Mouse (Mus musculus) kidney, embryonic 14.5 days (tissue): ENCODE measurements around the gene Psenen. TPM values are rescaled to one million over a fixed set of nuclear protein-coding genes. Genes with fewer than 3 reads are reported as not detected.

ENCODE experiments used
- ATAC-seq: fragments of 200-750 bp; cut with Nextera tagmentation; 2 replicates; pipeline ENCODE4 v1.8.0; 2017; ENCODE audit warnings: moderate number of reproducible peaks, mild to moderate bottlenecking, moderate TSS enrichment, moderate library complexity; ENCODE audit not compliant: low FRiP score, low TSS enrichment
- H3K27ac ChIP-seq: fragments of 300-500 bp; sonication (generic); 2 replicates; pipeline ENCODE4 v1.5.1; 2014; ENCODE audit warnings: low read depth, mild to moderate bottlenecking, low read length, moderate library complexity, mixed read lengths
- H3K27me3 ChIP-seq: fragments of 300-500 bp; sonication (generic); 2 replicates; pipeline ENCODE4 v1.6.1; 2014; ENCODE audit warnings: mild to moderate bottlenecking, low read length; ENCODE audit not compliant: control insufficient read depth, insufficient read depth
- H3K36me3 ChIP-seq: fragments of 300-500 bp; sonication (generic); 2 replicates; pipeline ENCODE4 v1.6.1; 2014; ENCODE audit warnings: low read length, mixed read lengths; ENCODE audit not compliant: control insufficient read depth, insufficient read depth
- H3K4me1 ChIP-seq: fragments of 300-500 bp; sonication (generic); 2 replicates; pipeline ENCODE4 v1.6.1; 2014; ENCODE audit warnings: low read length, mixed read lengths; ENCODE audit not compliant: control insufficient read depth, insufficient read depth
- H3K4me2 ChIP-seq: fragments of 300-500 bp; sonication (generic); replicated peaks from 2 replicates; pipeline ENCODE4 v1.6.1; 2014; ENCODE audit warnings: low read depth, mild to moderate bottlenecking, low read length
- H3K4me3 ChIP-seq: fragments of 300-500 bp; sonication (generic); 2 replicates; pipeline ENCODE4 v1.5.1; 2014; ENCODE audit warnings: mild to moderate bottlenecking, low read length
- H3K9ac ChIP-seq: fragments of 300-500 bp; sonication (generic); 2 replicates; pipeline ENCODE4 v1.6.1; 2014; ENCODE audit warnings: low read depth, mild to moderate bottlenecking, low read length, moderate library complexity
- H3K9me3 ChIP-seq: fragments of 300-500 bp; sonication (generic); 2 replicates; pipeline ENCODE4 v1.6.1; 2016; ENCODE audit warnings: low read length; ENCODE audit not compliant: control insufficient read depth
- WGBS: fragments of 180-500 bp; shearing (Covaris S2); extraction: QIAGEN DNeasy Blood & Tissue Kit; methylation state at CpG from one replicate; pipeline ENCODE4 v1.1.7; 2014; 5-methylcytosine and 5-hydroxymethylcytosine counted together
- polyA plus RNA-seq: library from polyadenylated mRNA; unstranded; fragments of >200 nt; fragmentation: Nextera tagmentation; extraction: Ambion mirVana; gene quantifications from 2 replicates; pipeline ENCODE4 v1.2.1, GENCODE M21; 2014

Gene Psenen
- polyA plus RNA-seq, 1 experiment from 2014 or later = 121 TPM

- no peak for ATAC-seq
- no peak overlapping the region for H3K27ac ChIP-seq
- no peaks in the 10 kb centered on the region for H3K9me3 ChIP-seq
- no peak overlapping the region for H3K4me3 ChIP-seq
- H3K27me3 ChIP-seq = no peaks in the 10 kb centered on the region
- H3K4me1 ChIP-seq = no peaks in the 10 kb centered on the region
- peaks cover 98% of the 10 kb centered on the region for H3K36me3 ChIP-seq
- 92% methylated on average over 16 of the region's 16 CpGs for WGBS
- no peak overlapping the region for H3K4me2 ChIP-seq
- H3K9ac ChIP-seq = no peak overlapping the region
These were observed 18.1 kb upstream of the Psenen start for GRCm38 (mm10) chr7:30581547-30581946.

DNA sequence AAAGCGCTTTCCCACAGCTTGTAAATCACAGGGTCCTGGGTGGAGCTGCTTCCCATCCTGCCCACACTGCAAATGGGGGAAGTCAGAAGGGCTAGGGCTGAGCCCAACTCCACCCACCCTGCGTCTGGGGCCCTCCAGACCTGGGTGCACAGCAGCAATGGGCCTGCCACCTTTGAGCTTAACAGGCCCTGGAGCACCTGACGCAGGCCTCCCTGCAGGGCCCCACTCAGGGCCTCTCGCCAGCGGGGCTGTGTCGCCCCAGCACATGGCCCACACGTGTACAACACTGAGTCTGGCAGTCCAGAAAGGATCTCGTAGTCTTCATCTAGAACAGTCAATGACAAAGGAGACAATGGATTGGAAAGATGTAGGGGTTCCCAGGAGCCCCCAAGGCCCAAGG is 16.5 kb upstream of the Psenen start:
- Histone ChIP-seq H3K4me3 (no peak overlapping the region), H3K4me2 (no peak overlapping the region), H3K36me3 (peaks cover 98% of the 10 kb centered on the region), H3K27me3 (no peaks in the 10 kb centered on the region), H3K9ac (no peak overlapping the region), H3K27ac (no peak overlapping the region), H3K9me3 (no peaks in the 10 kb centered on the region), H3K4me1 (no peaks in the 10 kb centered on the region)
- 97% methylated on average over 8 of the region's 8 CpGs for WGBS
- ATAC-seq = no peak

- WGBS = 81% methylated on average over 2 of the region's 2 CpGs
- no peak for ATAC-seq
- no peak overlapping the region for H3K4me3 ChIP-seq
- no peaks in the 10 kb centered on the region for H3K4me1 ChIP-seq
- peaks cover 100% of the 10 kb centered on the region for H3K36me3 ChIP-seq
- no peak overlapping the region for H3K9ac ChIP-seq
- no peak overlapping the region for H3K27ac ChIP-seq
- no peaks in the 10 kb centered on the region for H3K27me3 ChIP-seq
- H3K9me3 ChIP-seq = no peaks in the 10 kb centered on the region
- H3K4me2 ChIP-seq = no peak overlapping the region
These were observed 9.5 kb upstream of the Psenen start for GRCm38 (mm10) chr7:30572969-30573368.

- Histone ChIP-seq H3K9ac (no peak overlapping the region), H3K27me3 (no peaks in the 10 kb centered on the region), H3K4me1 (no peaks in the 10 kb centered on the region), H3K4me2 (no peak overlapping the region), H3K36me3 (peaks cover 97% of the 10 kb centered on the region), H3K4me3 (no peak overlapping the region), H3K27ac (no peak overlapping the region), H3K9me3 (no peaks in the 10 kb centered on the region)
- 89% methylated on average over 5 of the region's 5 CpGs for WGBS
- no peak for ATAC-seq
These were observed 9.0 kb upstream of the Psenen start for GRCm38 (mm10) chr7:30572389-30572788.

- WGBS = 94% methylated on average over 11 of the region's 11 CpGs
- Histone ChIP-seq H3K36me3 (peaks cover 75% of the 10 kb centered on the region), H3K9ac (no peak overlapping the region)
These were observed 4.1 kb upstream of the Psenen start for GRCm38 (mm10) chr7:30567555-30567954.

GRCm38 (mm10) chr7:30566033-30566432 is 2.6 kb upstream of the Psenen start:
- Histone ChIP-seq H3K9me3 (no peaks in the 10 kb centered on the region), H3K9ac (no peak overlapping the region), H3K27ac (no peak overlapping the region), H3K36me3 (peaks cover 60% of the 10 kb centered on the region), H3K27me3 (no peaks in the 10 kb centered on the region), H3K4me2 (no peak overlapping the region), H3K4me3 (no peak overlapping the region), H3K4me1 (peaks cover 10% of the 10 kb centered on the region; the same call in 1 of the 2 replicates)
- 79% methylated on average over 9 of the region's 9 CpGs for WGBS
- no peak for ATAC-seq

More at GRCm38 (mm10) chr7:30567555-30567954, 4.1 kb upstream of the Psenen start:
- H3K4me2 ChIP-seq = no peak overlapping the region
- no peaks in the 10 kb centered on the region for H3K9me3 ChIP-seq
- H3K4me1 ChIP-seq = 0 out of 2 replicates have a peak, but pooled peaks cover 6% of the 10 kb centered on the region
- no peaks in the 10 kb centered on the region for H3K27me3 ChIP-seq
- no peak for ATAC-seq
- no peak overlapping the region for H3K27ac ChIP-seq
- no peak overlapping the region for H3K4me3 ChIP-seq

DNA sequence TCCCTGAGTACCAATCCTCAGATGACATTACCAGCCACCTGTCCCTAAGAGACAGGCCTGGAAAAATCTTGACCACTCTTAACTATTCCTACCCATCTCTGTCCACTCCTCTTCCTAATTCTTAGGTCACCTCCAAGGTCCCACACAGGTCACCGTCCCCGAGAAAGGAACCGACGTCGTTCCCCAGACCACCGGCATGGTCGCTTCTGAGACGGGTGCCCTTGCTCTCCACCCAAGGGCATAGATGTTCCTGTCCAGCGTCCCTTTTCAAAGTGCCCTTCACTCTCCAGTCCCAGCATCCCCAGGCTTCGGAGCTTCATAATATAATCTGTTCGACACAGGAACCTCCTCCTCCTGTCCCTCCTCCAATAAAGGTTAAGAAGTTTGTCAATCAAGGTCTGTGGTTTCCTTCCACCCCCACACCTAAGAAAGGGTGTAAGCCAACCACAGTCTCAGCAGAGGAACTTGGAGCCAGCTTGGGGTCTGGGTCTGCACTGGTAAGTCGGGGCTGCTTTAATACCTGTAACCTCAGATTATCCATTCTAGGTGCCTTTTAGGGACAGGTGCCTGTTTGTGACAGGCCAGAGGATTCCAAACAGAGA is 1.6 kb upstream of the Psenen start, which contains the start of gene Igflr1:
TSS of gene Igflr1 (plus strand) at position 458 of the 602 bp plus-strand sequence.
- no peak within 1 kb of the TSS for H3K4me2 ChIP-seq

DNA sequence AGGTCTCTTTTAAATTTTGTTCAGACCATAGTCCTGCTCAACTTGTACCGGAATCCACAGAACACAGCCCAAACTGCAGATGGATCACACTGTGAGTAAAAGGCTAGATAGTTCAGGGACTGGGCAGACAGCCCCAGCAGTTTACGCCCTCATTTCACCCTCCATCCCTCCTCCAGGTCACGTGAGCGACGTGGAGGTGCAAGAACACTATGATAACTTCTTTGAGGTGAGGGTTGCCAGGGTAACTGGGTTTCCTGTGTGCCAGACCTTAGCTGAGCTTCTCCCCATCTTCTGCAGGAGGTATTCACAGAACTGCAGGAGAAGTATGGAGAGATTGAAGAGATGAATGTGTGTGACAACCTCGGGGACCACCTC is 466 bp upstream of the Psenen start:
- Histone ChIP-seq H3K36me3 (peaks cover 39% of the 10 kb centered on the region), H3K4me2 (peak overlapping the region; percentile 38), H3K9me3 (no peaks in the 10 kb centered on the region), H3K9ac (peak overlapping the region; percentile 19; the same call in 1 of the 2 replicates), H3K4me3 (peak overlapping the region; percentile 81), H3K27ac (no peak overlapping the region), H3K4me1 (peaks cover 13% of the 10 kb centered on the region; the same call in 1 of the 2 replicates), H3K27me3 (no peaks in the 10 kb centered on the region)
- no peak for ATAC-seq
- 21% methylated on average over 6 of the region's 6 CpGs for WGBS

More for the DNA sequence above, 1.6 kb upstream of the Psenen start, which contains the start of gene Igflr1:
- Histone ChIP-seq H3K27ac (no peak within 1 kb of the TSS), H3K27me3 (no peaks in the 10 kb centered on the region), H3K9ac (no peak within 1 kb of the TSS), H3K4me1 (peaks cover 13% of the 10 kb centered on the region; the same call in 1 of the 2 replicates), H3K4me3 (no peak within 1 kb of the TSS), H3K36me3 (peaks cover 50% of the 10 kb centered on the region), H3K9me3 (no peaks in the 10 kb centered on the region)
- 93% methylated on average over 12 of the region's 12 CpGs for WGBS
- ATAC-seq = no peak

DNA sequence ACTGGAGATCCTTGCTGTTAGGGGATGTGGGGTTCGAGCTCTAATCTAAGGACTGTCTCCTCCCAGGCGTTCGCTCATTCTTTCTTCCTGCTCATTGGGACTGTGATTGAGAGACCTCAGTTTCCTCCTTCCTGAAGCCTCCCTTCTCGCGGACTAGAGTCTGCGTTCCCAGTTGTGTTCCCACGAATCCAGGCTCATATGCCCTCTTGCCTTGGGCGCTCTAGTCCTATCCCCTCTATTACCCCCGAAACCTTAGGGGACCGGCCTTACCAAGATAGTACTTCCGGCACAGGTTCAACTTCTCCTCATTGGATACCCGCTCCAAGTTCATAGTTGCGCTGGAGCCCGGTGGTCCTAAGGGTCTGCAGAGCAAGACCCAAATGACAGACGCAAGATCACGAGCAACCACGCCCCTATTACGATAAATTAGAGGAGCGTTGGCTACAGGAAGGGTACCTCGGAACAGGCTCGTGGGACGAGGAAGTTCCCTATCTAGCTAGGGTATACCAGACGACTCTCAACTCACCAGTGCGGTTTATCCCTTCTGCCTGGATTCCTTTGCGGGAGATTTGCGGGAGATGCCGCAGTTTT is 806 bp downstream of the Psenen start:
- Histone ChIP-seq H3K27me3 (no peaks in the 10 kb centered on the region), H3K4me2 (peak overlapping the region; percentile 75), H3K4me1 (peaks cover 22% of the 10 kb centered on the region), H3K9ac (peak overlapping the region; percentile 75), H3K27ac (peak overlapping the region; percentile 94; the same call in 1 of the 2 replicates), H3K4me3 (peak overlapping the region; percentile 81), H3K9me3 (no peaks in the 10 kb centered on the region), H3K36me3 (peaks cover 29% of the 10 kb centered on the region)
- WGBS = under 1% methylated on average over 27 of the region's 27 CpGs
- ATAC-seq = 0 out of 2 replicates have a peak, but pooled peaks have one; percentile 6
